In genomic region chr17:71268599-71268998, GRCm38 (mm10) we compare ENCODE assay signal across 17 mouse cellular contexts. TPM values are rescaled to one million over a fixed set of nuclear protein-coding genes. Genes with fewer than 3 reads are reported as not detected.
DNase-seq lines count a peak whose midpoint lies in the region; ATAC-seq and TF ChIP-seq lines count a peak whose summit lies in the region.
"Had no signal": no experiment of that assay in that cellular context is flagged by ENCODE, and none has a peak within 500 bp of the region (broad histone marks: within the 10 kb centered on the region; RNA-seq: fewer than 3 reads in every experiment).

No protein-coding gene starts in this region.

- ATAC-seq in heart, embryonic 13.5 days (ENCODE audit: extremely low read depth, insufficient number of reproducible peaks, low FRiP score, low TSS enrichment) = no peak
- ATAC-seq in liver, embryonic 13.5 days (ENCODE audit: low read depth) = peak; percentile 96
- ATAC-seq in lung, postnatal 0 days = no peak
- ATAC-seq: forebrain, postnatal 0 days; midbrain, embryonic 16.5 days had no signal

- H3K9me3 ChIP-seq in heart, embryonic 13.5 days = no peaks in the 10 kb centered on the region
- no peaks in the 10 kb centered on the region for H3K9me3 ChIP-seq in liver, embryonic 13.5 days (replicated peaks)
- H3K9me3 ChIP-seq in lung, postnatal 0 days (ENCODE audit: low read length) = no peaks in the 10 kb centered on the region
- H3K9me3 ChIP-seq: lung, embryonic 15.5 days; neural tube, embryonic 12.5 days had no signal

- TF ChIP-seq EP300 in lung, postnatal 0 days (IDR thresholded peaks at IDR 0.05) = no peak

- peaks cover 13% of the 10 kb centered on the region; the same call in 1 of the 2 replicates for H3K36me3 ChIP-seq in heart, embryonic 13.5 days
- H3K36me3 ChIP-seq in liver, embryonic 13.5 days = peaks cover 17% of the 10 kb centered on the region
- no peaks in the 10 kb centered on the region for H3K36me3 ChIP-seq in lung, postnatal 0 days (ENCODE audit: insufficient read depth, low read length)
- H3K36me3 ChIP-seq: lung, embryonic 15.5 days had no signal

- peak; percentile 98 for DNase-seq in heart, adult 11 months
- no peak for DNase-seq in heart, postnatal 25 days (ENCODE audit: low spot score)
- peak; percentile 67 for DNase-seq in c-Kit-negative CD71-positive TER-119-positive erythroid progenitor cells, embryonic 14.5 days (ENCODE audit: low read depth, low spot score)
- no peak for DNase-seq in liver, embryonic 13.5 days
- DNase-seq in retina, embryonic 14.5 days (ENCODE audit: low spot score) = no peak
- no peak for DNase-seq in left cerebral cortex, postnatal 36 days (ENCODE audit: low spot score in 2 of 2)
- DNase-seq in lung, postnatal 0 days (ENCODE audit: low spot score) = no peak
- DNase-seq: adrenal gland, postnatal 14 days; cerebellum, adult 11-12 months; forebrain, postnatal 0 days; gastrocnemius, postnatal 25 days; left cerebral cortex, postnatal 4 days; thymus, adult 2 months had no signal

- no peak overlapping the region for H3K4me3 ChIP-seq in heart, embryonic 13.5 days
- peak overlapping the region; percentile 53 for H3K4me3 ChIP-seq in liver, embryonic 13.5 days (replicated peaks)
- no peak overlapping the region for H3K4me3 ChIP-seq in lung, postnatal 0 days (ENCODE audit: low read depth, low read length)
- H3K4me3 ChIP-seq: lung, embryonic 15.5 days; neural tube, embryonic 12.5 days had no signal

- TF ChIP-seq CTCF in lung, postnatal 0 days (IDR thresholded peaks at IDR 0.05) = no peak

- H3K27me3 ChIP-seq in heart, embryonic 13.5 days (replicated peaks) = no peaks in the 10 kb centered on the region
- no peaks in the 10 kb centered on the region for H3K27me3 ChIP-seq in liver, embryonic 13.5 days
- no peaks in the 10 kb centered on the region for H3K27me3 ChIP-seq in lung, postnatal 0 days (replicated peaks; ENCODE audit: insufficient read depth, low read length)
- H3K27me3 ChIP-seq: lung, embryonic 15.5 days; neural tube, embryonic 12.5 days had no signal

- H3K27ac ChIP-seq in heart, embryonic 13.5 days (replicated peaks) = peak overlapping the region; percentile 86
- H3K27ac ChIP-seq in liver, embryonic 13.5 days = peak overlapping the region; percentile 97
- no peak overlapping the region for H3K27ac ChIP-seq in lung, postnatal 0 days (ENCODE audit: low read length)
- H3K27ac ChIP-seq: lung, embryonic 15.5 days; neural tube, embryonic 12.5 days had no signal

- H3K4me1 ChIP-seq in heart, embryonic 13.5 days = peaks cover 69% of the 10 kb centered on the region
- H3K4me1 ChIP-seq in liver, embryonic 13.5 days (replicated peaks) = peaks cover 86% of the 10 kb centered on the region
- 0 out of 2 replicates have a peak, but pooled peaks cover 5% of the 10 kb centered on the region for H3K4me1 ChIP-seq in lung, postnatal 0 days (ENCODE audit: insufficient read depth, low read depth, low read length)
- H3K4me1 ChIP-seq: lung, embryonic 15.5 days; neural tube, embryonic 12.5 days had no signal

- peak overlapping the region; percentile 10; the same call in 1 of the 2 replicates for H3K4me2 ChIP-seq in heart, embryonic 13.5 days
- H3K4me2 ChIP-seq in liver, embryonic 13.5 days = peak overlapping the region; percentile 70
- no peak overlapping the region for H3K4me2 ChIP-seq in lung, postnatal 0 days (replicated peaks; ENCODE audit: low read depth, low read length)
- H3K4me2 ChIP-seq: lung, embryonic 15.5 days; neural tube, embryonic 12.5 days had no signal

- intact Hi-C loops in heart, postnatal 25 days (cut with DNase I) = loop anchor here (5.0 kb wide), 1 partner anchor 519 kb away; no protein-coding TSS in a partner anchor
- intact Hi-C loops in left cerebral cortex, postnatal 36 days (cut with DNase I) = no loop called here

- no peak overlapping the region for H3K9ac ChIP-seq in heart, embryonic 13.5 days
- peak overlapping the region; percentile 77 for H3K9ac ChIP-seq in liver, embryonic 13.5 days
- no peak overlapping the region for H3K9ac ChIP-seq in lung, postnatal 0 days (replicated peaks; ENCODE audit: low read depth)
- H3K9ac ChIP-seq: forebrain, postnatal 0 days; lung, embryonic 15.5 days; neural tube, embryonic 12.5 days had no signal

- 23% methylated on average over 3 of the region's 3 CpGs for WGBS in heart, embryonic 13.5 days
- WGBS in liver, embryonic 13.5 days (ENCODE audit: insufficient replicate concordance) = 9% methylated on average over 3 of the region's 3 CpGs
- 70% methylated on average over 3 of the region's 3 CpGs for WGBS in lung, postnatal 0 days

RNA-seq across cellular contexts. Expression of gene Emilin2, which starts 43.2 kb away (rescaled TPM):
- 10 to 100 TPM; 64.3 to 73.1 TPM for total RNA-seq in heart, postnatal 25 days (2021)
- polyA plus RNA-seq in heart, embryonic 13.5 days (2015; fragmentation: Nextera tagmentation; extraction: Ambion mirVana) = 47.4 and 51.7 TPM in 2 replicates
- polyA plus RNA-seq in liver, embryonic 13.5 days (2015; fragmentation: Nextera tagmentation; extraction: Ambion mirVana) = 23.0 and 24.9 TPM in 2 replicates
- total RNA-seq in left cerebral cortex, postnatal 36 days (2021) = 1 to 10 TPM; 1.7 to 3.2 TPM
- 4.3 and 5.0 TPM in 2 replicates for polyA plus RNA-seq in lung, postnatal 0 days (2015; fragmentation: Nextera tagmentation; extraction: Ambion mirVana)

Comparison
In these comparisons a context has a peak if more than half of its experiments do, and no peak if none do; other contexts are left out.
1. DNase-seq: peak in heart, adult 11 months (single experiment) and c-Kit-negative CD71-positive TER-119-positive erythroid progenitor cells, embryonic 14.5 days (single experiment); none in heart, postnatal 25 days (single experiment), liver, embryonic 13.5 days (single experiment), retina, embryonic 14.5 days (single experiment), left cerebral cortex, postnatal 36 days (0 of 2) and lung, postnatal 0 days (single experiment).